Mouse (Mus musculus): ENCODE results near the gene Hip1. TPM values are rescaled to one million over a fixed set of nuclear protein-coding genes. Genes with fewer than 3 reads are reported as not detected.
"Not testable (repeated sequence)": the region's sequence is repeated elsewhere in the genome, so short reads cannot be mapped to it uniquely, and the experiment has no call there.

The Hip1 gene
- polyA plus RNA-seq, 1 experiment from 2014 or later: 23.0 TPM

DNA sequence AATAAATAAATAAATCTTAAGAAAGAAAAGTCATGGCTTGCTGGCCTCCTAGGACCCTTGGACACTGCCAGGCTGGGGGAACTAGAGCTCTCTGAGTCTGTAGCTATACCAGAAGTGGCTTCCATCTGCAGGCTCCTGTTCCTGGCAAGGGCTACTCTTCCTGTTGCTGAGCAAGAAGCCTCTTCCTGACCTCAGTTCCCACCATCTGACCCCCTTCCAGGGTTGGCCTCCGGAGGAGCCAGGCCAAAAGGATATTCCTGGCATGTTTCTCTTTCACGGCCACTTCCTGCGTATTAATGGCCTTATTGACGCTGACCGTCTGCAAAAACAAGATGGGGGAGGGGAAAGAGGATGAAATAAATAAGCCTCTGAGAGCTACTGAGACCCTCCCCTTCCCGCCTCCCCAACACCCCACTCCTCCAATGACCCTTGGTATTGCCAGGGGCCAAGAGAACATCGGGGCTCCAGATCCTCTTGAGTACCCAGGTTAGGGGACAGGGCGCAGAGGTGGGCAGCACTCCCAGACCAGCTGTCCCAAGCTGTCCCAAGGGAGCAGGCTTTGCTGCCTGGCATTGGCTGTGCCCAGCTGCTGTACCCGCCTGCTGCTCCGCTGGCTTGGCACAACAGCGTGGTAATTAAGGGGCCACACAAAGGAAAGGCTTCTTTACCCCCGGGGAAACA is 84.6 kb downstream of the Hip1 start:
- ATAC-seq (replicated peaks; ENCODE audit: low FRiP score, low read depth) (0 out of 2 replicates have a peak, but pooled peaks have one; percentile 29), DNase-seq (ENCODE audit: low spot score) (peak; percentile 72)
- Histone ChIP-seq H3K4me3 (replicated peaks; ENCODE audit: low read depth, low read length) (no peak overlapping the region), H3K9me3 (replicated peaks; ENCODE audit: low read length) (no peaks in the 10 kb centered on the region), H3K4me1 (replicated peaks; ENCODE audit: insufficient read depth, low read length) (peaks cover 4% of the 10 kb centered on the region; the same call in 1 of the 2 replicates), H3K27ac (peak overlapping the region; percentile 75), H3K9ac (ENCODE audit: low read depth, low read length) (no peak overlapping the region), H3K4me2 (ENCODE audit: low read length) (peak overlapping the region; percentile 4; the same call in 1 of the 2 replicates), H3K27me3 (ENCODE audit: insufficient read depth, low read length) (no peaks in the 10 kb centered on the region), H3K36me3 (ENCODE audit: insufficient read depth, low read length) (peaks cover 18% of the 10 kb centered on the region)
- WGBS: 54% methylated on average over 12 of the region's 12 CpGs
- no peak for TF ChIP-seq CTCF (IDR thresholded peaks at IDR 0.05; ENCODE audit: low read depth)

DNA sequence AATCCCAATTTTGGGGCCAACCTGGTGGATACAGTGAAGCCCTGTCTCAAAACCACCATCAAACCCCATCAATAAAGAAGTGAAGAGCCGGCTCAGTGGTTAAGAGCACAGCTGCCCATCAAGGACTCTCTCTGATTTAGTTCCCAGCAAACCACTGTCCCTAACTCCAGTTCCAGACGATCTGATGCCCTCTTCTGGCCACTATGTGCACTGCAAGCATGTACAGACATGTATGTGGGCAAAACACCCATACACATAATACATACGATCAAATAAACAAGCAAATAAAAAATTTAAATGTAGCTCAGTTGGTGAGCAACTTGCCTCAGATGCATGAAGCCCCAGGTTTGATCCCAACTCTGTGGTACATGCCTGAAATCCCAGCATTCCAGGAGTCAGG is 85.4 kb downstream of the Hip1 start:
- Histone ChIP-seq H3K27me3 (ENCODE audit: insufficient read depth, low read length) (no peaks in the 10 kb centered on the region), H3K4me3 (replicated peaks; ENCODE audit: low read depth, low read length) (no peak overlapping the region), H3K4me1 (replicated peaks; ENCODE audit: insufficient read depth, low read length) (peaks cover 4% of the 10 kb centered on the region; the same call in 1 of the 2 replicates), H3K9me3 (replicated peaks; ENCODE audit: low read length) (no peaks in the 10 kb centered on the region), H3K36me3 (ENCODE audit: insufficient read depth, low read length) (peaks cover 22% of the 10 kb centered on the region), H3K9ac (ENCODE audit: low read depth, low read length) (no peak overlapping the region), H3K27ac (no peak overlapping the region), H3K4me2 (ENCODE audit: low read length) (no peak overlapping the region)
- peak; percentile 64; the same call in 1 of the 2 replicates for TF ChIP-seq CTCF (IDR thresholded peaks at IDR 0.05; ENCODE audit: low read depth)
- WGBS: 75% methylated on average over 3 of the region's 3 CpGs
- peak; percentile 41 for DNase-seq (ENCODE audit: low spot score)
- ATAC-seq (replicated peaks; ENCODE audit: low FRiP score, low read depth): no peak

DNA sequence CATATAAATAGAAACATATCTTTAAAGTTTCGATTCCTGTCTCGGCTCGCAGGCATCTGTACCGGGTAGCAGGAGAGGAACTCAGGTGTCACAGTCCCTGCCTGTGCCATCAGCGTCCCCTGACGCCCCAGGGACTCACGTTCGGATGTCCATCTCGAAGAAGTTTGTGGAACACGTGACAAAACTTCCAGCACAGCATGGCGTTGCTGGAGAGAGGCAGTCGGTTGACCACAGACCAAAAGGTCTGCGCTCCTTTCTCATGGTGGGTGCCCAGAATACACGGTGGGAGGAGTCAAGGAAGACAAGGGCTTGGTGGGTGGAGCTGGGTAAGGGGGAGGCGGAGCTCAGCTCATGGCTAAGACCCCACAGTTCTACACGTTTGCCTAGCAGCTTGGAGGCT is 87.0 kb downstream of the Hip1 start:
- no peak overlapping the region for H3K4me3 ChIP-seq (replicated peaks; ENCODE audit: low read depth, low read length)
- DNase-seq (ENCODE audit: low spot score) (no peak), ATAC-seq (replicated peaks; ENCODE audit: low FRiP score, low read depth) (no peak)
- peaks cover 4% of the 10 kb centered on the region; the same call in 1 of the 2 replicates for H3K4me1 ChIP-seq (replicated peaks; ENCODE audit: insufficient read depth, low read length)
- no peaks in the 10 kb centered on the region for H3K27me3 ChIP-seq (ENCODE audit: insufficient read depth, low read length)
- 93% methylated on average over 16 of the region's 16 CpGs for WGBS
- H3K9ac ChIP-seq (ENCODE audit: low read depth, low read length): no peak overlapping the region
- no peaks in the 10 kb centered on the region for H3K9me3 ChIP-seq (replicated peaks; ENCODE audit: low read length)
- peaks cover 30% of the 10 kb centered on the region for H3K36me3 ChIP-seq (ENCODE audit: insufficient read depth, low read length)
- H3K4me2 ChIP-seq (ENCODE audit: low read length): no peak overlapping the region
- no peak overlapping the region for H3K27ac ChIP-seq
- no peak for TF ChIP-seq CTCF (IDR thresholded peaks at IDR 0.05; ENCODE audit: low read depth)

GRCm38 (mm10) chr5:135456515-135456914 is 88.4 kb downstream of the Hip1 start:
- H3K4me1 ChIP-seq (replicated peaks; ENCODE audit: insufficient read depth, low read length): peaks cover 4% of the 10 kb centered on the region; the same call in 1 of the 2 replicates
- H3K4me3 ChIP-seq (replicated peaks; ENCODE audit: low read depth, low read length): no peak overlapping the region
- WGBS: 94% methylated on average over 9 of the region's 9 CpGs
- no peaks in the 10 kb centered on the region for H3K27me3 ChIP-seq (ENCODE audit: insufficient read depth, low read length)
- H3K36me3 ChIP-seq (ENCODE audit: insufficient read depth, low read length): peaks cover 33% of the 10 kb centered on the region
- no peaks in the 10 kb centered on the region for H3K9me3 ChIP-seq (replicated peaks; ENCODE audit: low read length)
- DNase-seq (ENCODE audit: low spot score) (no peak), ATAC-seq (replicated peaks; ENCODE audit: low FRiP score, low read depth) (no peak)
- H3K4me2 ChIP-seq (ENCODE audit: low read length): no peak overlapping the region
- H3K27ac ChIP-seq: no peak overlapping the region
- H3K9ac ChIP-seq (ENCODE audit: low read depth, low read length): no peak overlapping the region
- no peak for TF ChIP-seq CTCF (IDR thresholded peaks at IDR 0.05; ENCODE audit: low read depth)

DNA sequence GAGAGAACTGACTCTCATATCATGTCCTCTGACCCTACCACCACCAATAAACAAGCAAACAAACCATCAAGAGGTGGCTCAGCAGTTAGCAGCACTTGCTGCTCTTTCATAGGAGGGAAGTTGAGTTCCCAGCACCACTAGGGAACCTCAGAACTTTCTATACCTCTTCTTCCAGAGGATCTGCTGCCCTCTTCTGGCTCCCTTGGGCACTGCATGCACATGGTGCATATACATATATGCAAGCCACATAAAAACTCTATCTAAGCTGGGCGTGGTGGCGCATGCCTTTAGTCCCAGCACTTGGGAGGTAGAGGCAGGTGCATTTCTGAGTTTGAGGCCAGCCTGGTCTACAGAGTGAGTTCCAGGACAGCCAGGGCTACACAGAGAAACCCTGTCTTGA is 90.7 kb downstream of the Hip1 start:
- H3K27ac ChIP-seq: no peak overlapping the region
- H3K4me3 ChIP-seq (replicated peaks; ENCODE audit: low read depth, low read length): no peak overlapping the region
- no peaks in the 10 kb centered on the region for H3K4me1 ChIP-seq (replicated peaks; ENCODE audit: insufficient read depth, low read length)
- peaks cover 54% of the 10 kb centered on the region for H3K36me3 ChIP-seq (ENCODE audit: insufficient read depth, low read length)
- DNase-seq (ENCODE audit: low spot score): no peak
- H3K27me3 ChIP-seq (ENCODE audit: insufficient read depth, low read length): no peaks in the 10 kb centered on the region
- no peak overlapping the region for H3K4me2 ChIP-seq (ENCODE audit: low read length)
- no peaks in the 10 kb centered on the region for H3K9me3 ChIP-seq (replicated peaks; ENCODE audit: low read length)
- WGBS: 97% methylated on average over 2 of the region's 2 CpGs
- TF ChIP-seq CTCF (IDR thresholded peaks at IDR 0.05; ENCODE audit: low read depth): peak; percentile 41; the same call in 1 of the 2 replicates
- no peak for ATAC-seq (replicated peaks; ENCODE audit: low FRiP score, low read depth)
- H3K9ac ChIP-seq (ENCODE audit: low read depth, low read length): no peak overlapping the region

- H3K27ac ChIP-seq; H3K4me3 ChIP-seq (replicated peaks; ENCODE audit: low read depth, low read length); H3K9me3 ChIP-seq (replicated peaks; ENCODE audit: low read length); ATAC-seq (replicated peaks; ENCODE audit: low FRiP score, low read depth); DNase-seq (ENCODE audit: low spot score); H3K4me1 ChIP-seq (replicated peaks; ENCODE audit: insufficient read depth, low read length); H3K27me3 ChIP-seq (ENCODE audit: insufficient read depth, low read length); H3K4me2 ChIP-seq (ENCODE audit: low read length); H3K9ac ChIP-seq (ENCODE audit: low read depth, low read length): not testable (repeated sequence)
- 86% methylated on average over 5 of the region's 5 CpGs for WGBS
- peaks cover 40% of the 10 kb centered on the region for H3K36me3 ChIP-seq (ENCODE audit: insufficient read depth, low read length)
These were observed 93.4 kb downstream of the Hip1 start for GRCm38 (mm10) chr5:135451559-135451958.

All from kidney, postnatal 0 days (tissue).